Mouse (Mus musculus) erythroblast, embryonic 14.5 days (primary cell): ENCODE data around the gene Ntf5.

Source experiments
- GATA1 ChIP-seq: IDR thresholded peaks from 2 replicates; pipeline ENCODE4 v1.6.1; 2012; ENCODE audit warnings: low read length, inconsistent platforms, mixed read lengths
- TAL1 ChIP-seq: IDR thresholded peaks from 3 replicates; pipeline ENCODE4 v1.6.1; 2012; ENCODE audit warnings: low read length, inconsistent platforms, mixed read lengths

DNA sequence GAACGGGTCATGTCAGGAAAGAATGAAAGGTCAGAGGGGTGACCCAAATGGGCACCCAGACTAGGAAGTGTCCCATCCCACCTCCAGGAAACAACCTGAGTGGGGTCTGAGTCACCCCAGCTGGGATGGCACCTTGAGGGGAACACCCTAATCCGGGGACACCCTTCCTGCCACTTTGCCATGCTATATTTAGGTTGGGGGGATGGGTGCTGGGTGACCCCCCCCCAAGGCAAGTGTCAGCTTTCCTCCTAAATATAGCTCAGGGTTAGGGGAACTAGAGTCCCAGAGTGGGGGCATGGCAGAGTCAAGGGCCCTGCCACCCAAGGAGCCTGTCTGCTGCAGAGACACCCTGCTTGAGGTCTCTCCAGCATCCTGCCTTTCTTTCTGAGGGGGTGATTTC is 1.1 kb upstream of the Ntf5 start:
- no peak for TF ChIP-seq GATA1
- TF ChIP-seq TAL1: no peak
